In genomic region chr2:153484071-153484470, GRCm38 (mm10) we compare ENCODE assay signal across 1 mouse cellular context.
TF ChIP-seq lines count a peak whose summit lies in the region.

No protein-coding gene starts in this region.

TF ChIP-seq in MEL, 35 proteins besides CTCF, POLR2A, EP300 and RAD21 (continued from another document):
- no peak for TF ChIP-seq TBP (IDR thresholded peaks at IDR 0.05; ENCODE audit: low read depth, low read length)
- no peak for TF ChIP-seq ZKSCAN1 (IDR thresholded peaks at IDR 0.05; ENCODE audit: low read depth, low read length)
- no peak for TF ChIP-seq NELFE (IDR thresholded peaks at IDR 0.05; ENCODE audit: low read depth, low read length)
- no peak for TF ChIP-seq TAL1 (IDR thresholded peaks at IDR 0.05; ENCODE audit: low read length)
- no peak for TF ChIP-seq GATA1 (IDR thresholded peaks at IDR 0.05; ENCODE audit: low read depth, low read length)
- no peak for TF ChIP-seq POLR2AphosphoS5 (IDR thresholded peaks at IDR 0.05; ENCODE audit: borderline replicate concordance, low read depth, low read length)
- no peak for TF ChIP-seq E2F4 (IDR thresholded peaks at IDR 0.05; ENCODE audit: borderline replicate concordance, low read depth, low read length)
- TF ChIP-seq MXI1 (IDR thresholded peaks at IDR 0.05; ENCODE audit: low read depth, low read length): no peak
TF ChIP-seq in MEL: peak in this region for 0.
